Mouse (Mus musculus): ENCODE measurements around the gene Clasrp. TPM values are rescaled to one million over a fixed set of nuclear protein-coding genes. Genes with fewer than 3 reads are reported as not detected.
"Not testable (repeated sequence)": the region's sequence is repeated elsewhere in the genome, so short reads cannot be mapped to it uniquely, and the experiment has no call there.

Gene Clasrp
- polyA plus RNA-seq, 1 experiment from 2014 or later: 60.5 TPM

DNA sequence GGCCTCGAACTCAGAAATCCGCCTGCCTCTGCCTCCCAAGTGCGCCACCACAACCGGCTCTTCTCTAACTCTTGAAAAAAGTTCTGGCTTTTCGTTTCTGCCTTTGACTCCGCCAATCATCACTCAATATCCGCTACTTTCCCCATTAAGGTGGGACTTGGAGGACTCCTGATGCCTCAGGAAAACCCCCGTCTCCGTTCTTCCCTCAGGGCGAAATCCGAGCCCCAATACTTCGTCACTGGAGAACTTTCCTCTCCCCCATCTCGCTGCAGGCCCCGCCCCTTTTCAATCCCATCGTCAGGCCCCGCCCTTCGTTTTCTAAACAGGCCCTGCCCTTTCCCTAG, 23.9 kb upstream of the Clasrp start:
- Histone ChIP-seq H3K36me3 (peaks cover 14% of the 10 kb centered on the region), H3K4me1 (replicated peaks) (peaks cover 10% of the 10 kb centered on the region), H3K9ac (no peak overlapping the region), H3K27me3 (0 out of 2 replicates have a peak, but pooled peaks cover 3% of the 10 kb centered on the region), H3K4me3 (peak overlapping the region; percentile 76), H3K9me3 (no peaks in the 10 kb centered on the region), H3K4me2 (peak overlapping the region; percentile 89), H3K27ac (peak overlapping the region; percentile 77; the same call in 1 of the 2 replicates)
- 17% methylated on average over 17 of the region's 17 CpGs for WGBS
- peak; percentile 1; the same call in 1 of the 2 replicates for ATAC-seq (ENCODE audit: low FRiP score)

DNA sequence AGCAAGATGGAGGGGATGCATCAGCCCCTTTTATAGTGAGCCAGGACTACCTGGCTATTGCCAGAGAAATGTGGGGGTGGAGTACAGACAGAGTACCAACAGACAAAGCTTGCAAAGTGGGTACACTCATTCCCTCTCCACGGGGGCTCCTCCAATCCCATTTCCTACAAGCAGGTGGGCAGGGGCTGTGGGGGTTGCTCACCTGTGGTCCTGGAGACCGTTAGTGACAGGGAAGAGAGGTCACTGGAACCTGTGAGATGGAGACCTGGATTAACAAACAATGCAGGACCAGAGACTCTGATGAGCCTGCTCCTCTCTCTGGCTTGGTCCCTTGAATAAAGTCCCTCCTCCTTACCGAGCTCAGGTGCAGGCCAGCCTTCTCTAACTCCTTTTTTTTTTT, 23.4 kb upstream of the Clasrp start:
- 65% methylated on average over 3 of the region's 3 CpGs for WGBS
- H3K4me1 ChIP-seq (replicated peaks): peaks cover 10% of the 10 kb centered on the region
- H3K36me3 ChIP-seq: peaks cover 10% of the 10 kb centered on the region
- no peak overlapping the region for H3K9ac ChIP-seq
- H3K27me3 ChIP-seq: 0 out of 2 replicates have a peak, but pooled peaks cover 7% of the 10 kb centered on the region
- no peak overlapping the region for H3K27ac ChIP-seq
- peak overlapping the region; percentile 76; the same call in 1 of the 2 replicates for H3K4me3 ChIP-seq
- H3K4me2 ChIP-seq: peak overlapping the region; percentile 89
- no peak for ATAC-seq (ENCODE audit: low FRiP score)
- no peaks in the 10 kb centered on the region for H3K9me3 ChIP-seq

DNA sequence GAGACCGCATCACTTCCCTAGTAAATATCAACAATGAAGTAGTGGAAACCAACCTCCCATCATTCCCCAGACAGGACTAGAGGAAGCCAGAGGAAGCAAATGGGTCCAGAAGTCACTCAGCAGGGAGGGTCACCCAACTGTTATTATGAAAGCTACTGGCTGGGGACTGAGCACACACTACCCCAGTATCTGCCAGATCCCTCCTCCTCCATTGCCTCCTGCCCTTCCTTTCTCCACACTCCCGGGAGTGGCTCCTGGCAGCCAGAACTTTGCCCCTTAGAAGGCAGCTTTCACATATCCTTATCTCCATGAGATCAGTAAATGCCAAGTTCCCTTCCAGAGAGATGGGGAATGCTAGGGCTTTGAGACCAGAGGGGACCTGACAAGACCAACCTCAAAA, 19.1 kb upstream of the Clasrp start:
- Histone ChIP-seq H3K4me1 (replicated peaks) (peaks cover 11% of the 10 kb centered on the region), H3K9me3 (no peaks in the 10 kb centered on the region), H3K9ac (no peak overlapping the region), H3K27ac (no peak overlapping the region), H3K4me2 (no peak overlapping the region), H3K4me3 (no peak overlapping the region), H3K36me3 (no peaks in the 10 kb centered on the region), H3K27me3 (peaks cover 14% of the 10 kb centered on the region; the same call in 1 of the 2 replicates)
- ATAC-seq (ENCODE audit: low FRiP score): no peak
- WGBS: 77% methylated on average over 2 of the region's 2 CpGs

DNA sequence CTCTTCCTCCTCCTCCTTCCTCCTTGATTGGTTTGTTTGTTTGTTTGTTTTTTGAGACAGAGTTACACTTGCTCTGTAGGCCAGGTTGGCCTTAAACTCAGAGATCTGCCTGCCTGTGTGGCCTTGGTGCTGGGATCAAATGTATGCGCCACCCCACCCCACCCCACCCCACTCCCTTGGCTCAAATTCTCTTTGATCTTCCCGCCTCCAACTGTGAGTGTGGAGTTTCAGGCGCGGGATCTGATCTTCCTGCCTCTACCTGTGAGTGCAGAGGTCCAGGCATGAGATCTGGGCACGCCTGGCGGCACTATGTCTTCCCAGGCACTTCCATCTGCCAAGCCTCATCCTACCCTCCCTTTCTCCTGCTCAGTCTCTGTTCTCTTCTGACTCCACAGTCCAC, 18.0 kb upstream of the Clasrp start:
- Histone ChIP-seq H3K9me3 (no peaks in the 10 kb centered on the region), H3K4me3 (no peak overlapping the region), H3K36me3 (no peaks in the 10 kb centered on the region), H3K4me2 (no peak overlapping the region), H3K27me3 (peaks cover 14% of the 10 kb centered on the region; the same call in 1 of the 2 replicates), H3K27ac (no peak overlapping the region), H3K4me1 (replicated peaks) (peaks cover 7% of the 10 kb centered on the region), H3K9ac (no peak overlapping the region)
- WGBS: 51% methylated on average over 6 of the region's 6 CpGs
- ATAC-seq (ENCODE audit: low FRiP score): no peak

DNA sequence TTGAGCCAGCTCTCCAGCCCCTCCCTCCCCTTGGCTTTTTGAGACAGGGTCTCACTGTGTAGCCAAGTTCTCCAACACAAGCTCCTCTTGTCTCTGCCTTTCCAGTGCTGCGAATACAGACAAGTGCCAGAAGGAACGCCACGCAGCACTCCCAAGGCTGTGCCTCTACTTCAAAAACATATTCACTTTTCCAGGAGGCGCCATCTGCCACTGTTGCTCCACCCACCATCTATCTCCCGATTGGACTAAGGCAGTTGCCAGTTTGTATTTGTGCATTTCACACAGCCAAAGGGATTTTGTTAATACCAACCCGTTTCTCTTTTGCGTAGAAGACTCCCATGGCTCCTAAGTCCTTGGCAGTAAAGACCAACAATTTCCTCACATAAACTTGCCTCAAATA, 16.5 kb upstream of the Clasrp start:
- Histone ChIP-seq H3K27me3 (peaks cover 14% of the 10 kb centered on the region; the same call in 1 of the 2 replicates), H3K4me3 (no peak overlapping the region), H3K36me3 (no peaks in the 10 kb centered on the region), H3K4me2 (no peak overlapping the region), H3K9ac (no peak overlapping the region), H3K27ac (no peak overlapping the region), H3K9me3 (no peaks in the 10 kb centered on the region), H3K4me1 (replicated peaks) (peaks cover 7% of the 10 kb centered on the region)
- no peak for ATAC-seq (ENCODE audit: low FRiP score)
- 91% methylated on average over 7 of the region's 7 CpGs for WGBS

DNA sequence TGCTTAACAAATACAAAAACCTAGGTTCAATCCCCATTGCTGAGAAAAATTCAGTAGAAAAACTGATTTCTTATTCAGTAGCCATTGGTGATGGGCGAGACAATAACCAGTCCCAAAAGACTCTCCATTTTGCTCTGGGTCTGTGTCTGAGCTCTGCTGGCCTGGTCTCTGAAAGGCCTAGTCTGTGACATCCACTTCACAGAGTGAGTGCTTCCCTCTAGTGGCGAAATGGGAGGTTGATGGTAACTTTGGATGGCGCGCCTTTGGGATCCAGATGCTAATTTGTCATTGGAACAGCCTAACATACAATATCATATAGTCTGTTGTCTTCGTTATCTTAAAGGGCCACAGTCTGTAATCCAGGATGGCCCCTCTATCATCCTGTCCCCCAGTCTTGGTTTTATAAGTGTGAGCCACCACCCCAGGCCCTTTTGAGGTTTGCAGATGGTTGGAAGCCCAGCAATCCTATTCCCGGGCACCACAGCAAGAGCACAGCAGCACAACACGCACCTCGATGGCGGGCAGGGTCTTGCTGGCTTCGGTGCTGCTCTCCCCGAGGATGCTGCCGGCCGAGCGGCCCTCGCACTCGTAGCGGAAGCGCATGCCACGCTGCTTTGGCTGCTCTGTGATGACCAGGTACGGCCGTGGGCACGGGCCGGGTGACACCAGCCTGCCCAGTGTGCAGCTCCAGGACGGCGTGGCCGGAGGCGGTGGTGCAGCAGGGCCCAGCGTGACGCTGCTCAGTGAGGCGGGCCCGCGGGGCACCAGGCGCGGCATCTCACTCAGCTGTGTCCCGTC, 14.9 kb upstream of the Clasrp start:
- H3K36me3 ChIP-seq: no peaks in the 10 kb centered on the region
- peak overlapping the region; percentile 54 for H3K4me2 ChIP-seq
- peaks cover 7% of the 10 kb centered on the region for H3K4me1 ChIP-seq (replicated peaks)
- H3K9ac ChIP-seq: peak overlapping the region; percentile 73
- H3K27me3 ChIP-seq: peaks cover 14% of the 10 kb centered on the region; the same call in 1 of the 2 replicates
- peak overlapping the region; percentile 76 for H3K27ac ChIP-seq
- peak overlapping the region; percentile 34 for H3K4me3 ChIP-seq
- peak; percentile 82 for ATAC-seq (ENCODE audit: low FRiP score)
- H3K9me3 ChIP-seq: no peaks in the 10 kb centered on the region
- WGBS: 5% methylated on average over 34 of the region's 35 CpGs

DNA sequence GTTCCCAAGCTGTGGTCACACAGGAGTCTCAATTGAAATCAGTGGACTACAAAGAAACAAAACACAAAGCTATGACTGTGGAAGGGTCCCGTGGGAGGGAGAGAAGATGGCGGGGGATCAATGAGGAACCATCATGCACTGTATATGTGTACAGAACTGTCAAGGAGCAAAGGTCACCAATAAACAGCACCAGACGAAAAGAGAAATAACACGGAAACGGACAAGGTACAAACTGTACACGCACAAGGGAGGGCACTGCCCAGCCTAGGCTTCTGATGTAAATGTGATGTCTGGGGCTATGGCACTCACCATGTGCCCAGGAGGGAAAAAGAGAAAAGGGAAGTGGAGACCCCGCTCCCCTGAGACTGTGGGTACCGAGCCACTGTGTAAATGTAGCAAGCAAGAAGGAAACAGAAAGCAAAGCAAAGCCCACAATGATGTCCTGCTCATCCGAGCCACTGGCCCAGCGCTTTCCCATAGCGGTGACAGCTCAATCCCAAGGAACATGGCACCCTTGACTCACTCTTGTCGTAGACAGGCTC, 10.8 kb upstream of the Clasrp start:
- Histone ChIP-seq H3K4me3 (no peak overlapping the region), H3K4me1 (replicated peaks) (peaks cover 7% of the 10 kb centered on the region), H3K27me3 (0 out of 2 replicates have a peak, but pooled peaks cover under 1% of the 10 kb centered on the region), H3K9me3 (no peaks in the 10 kb centered on the region), H3K9ac (no peak overlapping the region), H3K4me2 (no peak overlapping the region), H3K36me3 (0 out of 2 replicates have a peak, but pooled peaks cover 10% of the 10 kb centered on the region), H3K27ac (no peak overlapping the region)
- WGBS: 90% methylated on average over 12 of the region's 12 CpGs
- ATAC-seq (ENCODE audit: low FRiP score): no peak

DNA sequence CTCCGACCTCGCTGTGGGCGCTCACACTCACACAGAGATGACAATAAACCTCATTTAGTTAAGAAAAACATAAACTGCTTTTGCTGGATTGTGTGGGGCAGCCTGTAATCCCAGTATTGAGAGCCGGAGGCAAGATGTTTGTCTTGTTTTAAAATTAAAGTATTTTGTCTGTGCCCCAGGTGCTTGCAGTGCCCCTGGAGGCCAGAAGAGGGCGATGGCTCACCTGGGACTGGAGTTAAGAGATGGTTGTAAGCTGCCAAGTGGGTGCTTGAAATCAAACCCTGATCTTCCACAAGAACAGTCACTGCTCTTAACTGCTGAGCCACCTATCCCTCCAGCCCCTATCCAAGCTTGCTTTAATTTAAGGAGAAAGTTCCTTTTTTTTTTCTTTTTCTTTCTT, 6.7 kb upstream of the Clasrp start:
- H3K4me1 ChIP-seq (replicated peaks): no peaks in the 10 kb centered on the region
- no peak for ATAC-seq (ENCODE audit: low FRiP score)
- no peaks in the 10 kb centered on the region for H3K27me3 ChIP-seq
- no peaks in the 10 kb centered on the region for H3K9me3 ChIP-seq
- 83% methylated on average over 5 of the region's 5 CpGs for WGBS
- H3K4me3 ChIP-seq: no peak overlapping the region
- no peak overlapping the region for H3K9ac ChIP-seq
- H3K4me2 ChIP-seq: no peak overlapping the region
- H3K27ac ChIP-seq: no peak overlapping the region
- H3K36me3 ChIP-seq: 0 out of 2 replicates have a peak, but pooled peaks cover 10% of the 10 kb centered on the region

DNA sequence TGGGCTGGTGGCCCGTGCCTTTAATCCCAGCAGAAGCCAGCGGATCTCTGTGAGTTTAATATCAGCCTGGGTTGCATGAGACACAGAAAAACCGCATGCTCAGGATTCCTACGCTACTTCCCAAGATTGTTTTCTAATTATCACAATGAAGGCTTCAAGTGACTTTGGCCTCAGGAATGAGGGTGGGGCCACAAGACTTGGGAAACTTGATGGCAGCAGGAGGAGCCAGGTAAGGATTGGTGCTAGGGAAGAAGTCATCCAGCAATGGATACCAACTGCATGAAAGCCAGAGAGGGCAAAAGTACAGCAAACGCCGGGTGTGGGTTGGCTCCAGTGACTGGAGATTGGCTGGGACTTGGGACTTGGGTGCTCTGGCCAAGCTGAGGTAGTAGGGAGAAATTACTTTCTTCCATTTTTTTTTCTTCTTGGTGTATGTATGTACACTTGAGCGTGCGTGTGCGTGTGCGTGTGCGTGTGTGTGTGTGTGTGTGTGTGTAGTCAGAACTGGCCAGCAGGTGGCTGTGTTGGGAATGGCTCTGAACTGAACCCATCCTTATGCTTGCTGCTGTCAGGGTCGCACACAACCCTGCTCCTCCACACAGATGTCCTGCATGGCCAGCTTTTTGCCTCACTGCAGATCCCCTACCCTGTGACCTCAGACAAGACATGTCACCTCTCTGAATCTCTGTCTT, 5.5 kb upstream of the Clasrp start:
- ATAC-seq (ENCODE audit: low FRiP score): no peak

DNA sequence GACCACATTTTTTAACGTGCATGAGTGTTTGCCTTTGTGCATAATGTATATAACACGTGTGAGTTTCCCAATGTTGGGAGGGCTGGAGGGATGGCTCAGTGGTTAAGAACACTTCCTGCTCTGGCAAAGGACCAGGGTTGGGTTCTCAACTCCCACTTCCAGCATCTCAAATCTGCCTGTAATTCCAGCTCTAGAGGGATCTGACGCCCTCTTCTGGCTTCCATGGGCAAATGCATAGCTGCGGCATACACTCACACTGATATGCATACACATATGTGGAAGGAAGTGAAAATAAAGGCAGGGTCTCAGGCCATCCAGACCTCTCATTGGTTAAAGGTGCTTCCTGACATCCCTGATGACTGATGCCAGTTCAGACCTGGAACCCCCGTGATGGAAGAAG, 3.0 kb upstream of the Clasrp start:
- H3K27ac ChIP-seq: no peak overlapping the region
- no peaks in the 10 kb centered on the region for H3K9me3 ChIP-seq
- peaks cover 14% of the 10 kb centered on the region for H3K36me3 ChIP-seq
- H3K4me2 ChIP-seq: no peak overlapping the region
- no peaks in the 10 kb centered on the region for H3K27me3 ChIP-seq
- WGBS: 82% methylated on average over 5 of the region's 5 CpGs
- no peak overlapping the region for H3K9ac ChIP-seq
- peaks cover 15% of the 10 kb centered on the region for H3K4me1 ChIP-seq (replicated peaks)
- ATAC-seq (ENCODE audit: low FRiP score): no peak
- H3K4me3 ChIP-seq: no peak overlapping the region

More for the DNA sequence above, 5.5 kb upstream of the Clasrp start:
- 0 out of 2 replicates have a peak, but pooled peaks cover 10% of the 10 kb centered on the region for H3K36me3 ChIP-seq
- no peaks in the 10 kb centered on the region for H3K27me3 ChIP-seq
- no peak overlapping the region for H3K27ac ChIP-seq
- H3K4me1 ChIP-seq (replicated peaks): no peaks in the 10 kb centered on the region
- H3K4me2 ChIP-seq: no peak overlapping the region
- WGBS: 95% methylated on average over 12 of the region's 12 CpGs
- no peak overlapping the region for H3K9ac ChIP-seq
- H3K9me3 ChIP-seq: no peaks in the 10 kb centered on the region
- no peak overlapping the region for H3K4me3 ChIP-seq

DNA sequence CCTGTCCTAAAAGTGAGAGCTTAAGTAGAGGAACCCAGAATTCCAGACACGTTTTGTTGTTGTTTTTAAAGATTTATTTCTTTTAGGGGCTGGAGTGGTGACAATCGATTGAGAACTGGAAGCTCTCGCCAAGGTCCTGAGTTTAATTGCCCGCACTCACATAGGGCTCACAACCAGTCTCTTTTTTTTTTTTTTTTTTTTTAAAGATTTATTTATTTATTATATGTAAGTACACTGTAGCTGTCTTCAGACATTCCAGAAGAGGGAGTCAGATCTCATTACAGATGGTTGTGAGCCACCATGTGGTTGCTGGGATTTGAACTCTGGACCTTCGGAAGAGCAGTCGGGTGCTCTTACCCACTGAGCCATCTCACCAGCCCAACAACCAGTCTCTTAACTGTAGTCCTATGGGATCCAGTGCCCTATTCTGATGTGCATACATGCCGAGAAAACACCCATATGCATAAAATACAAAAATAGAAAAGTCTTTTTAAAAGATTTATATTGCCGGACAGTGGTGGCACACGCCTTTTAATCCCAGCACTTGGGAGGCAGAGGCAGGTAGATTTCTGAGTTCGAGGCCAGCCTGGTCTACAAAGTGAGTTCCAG, 424 bp upstream of the Clasrp start:
- Histone ChIP-seq H3K27ac (peak overlapping the region; percentile 87; the same call in 1 of the 2 replicates), H3K4me3 (peak overlapping the region; percentile 91), H3K4me2 (peak overlapping the region; percentile 96), H3K9ac (peak overlapping the region; percentile 99; the same call in 1 of the 2 replicates), H3K36me3 (peaks cover 30% of the 10 kb centered on the region), H3K4me1 (replicated peaks) (peaks cover 39% of the 10 kb centered on the region)
- H3K9me3 ChIP-seq, H3K27me3 ChIP-seq: not testable (repeated sequence)
- 60% methylated on average over 10 of the region's 10 CpGs for WGBS
- peak; percentile 14; the same call in 1 of the 2 replicates for ATAC-seq (ENCODE audit: low FRiP score)

DNA sequence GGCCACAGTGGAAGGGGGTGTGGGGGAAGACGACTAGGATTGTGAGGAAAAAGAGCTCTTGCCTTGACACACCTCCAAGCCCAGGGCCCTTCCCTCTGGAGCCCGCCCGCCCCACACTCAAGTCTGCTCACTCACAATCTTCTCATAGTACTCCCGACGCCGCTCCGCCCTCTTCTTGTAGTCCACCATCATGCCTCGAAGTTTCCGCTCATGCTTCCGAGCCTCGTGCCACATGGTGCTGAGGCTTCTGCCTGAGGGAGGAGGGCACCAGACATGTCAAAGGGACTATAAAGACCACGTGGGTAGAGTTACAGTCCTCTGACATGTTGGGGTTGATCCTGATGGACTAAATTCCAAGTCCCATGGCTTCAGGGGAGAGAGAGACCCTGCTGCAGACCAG, 1.2 kb downstream of the Clasrp start:
- Histone ChIP-seq H3K4me1 (replicated peaks) (peaks cover 43% of the 10 kb centered on the region), H3K27me3 (no peaks in the 10 kb centered on the region), H3K9me3 (no peaks in the 10 kb centered on the region), H3K36me3 (peaks cover 44% of the 10 kb centered on the region), H3K4me3 (peak overlapping the region; percentile 91), H3K27ac (no peak overlapping the region), H3K4me2 (peak overlapping the region; percentile 96), H3K9ac (peak overlapping the region; percentile 99)
- WGBS: 85% methylated on average over 12 of the region's 12 CpGs
- no peak for ATAC-seq (ENCODE audit: low FRiP score)
